Mouse (Mus musculus) cerebellum, adult 2 months (tissue): ENCODE measurements at regions not wholly inside any gene's neighbourhood (a gene's known extent, or its start where the extent isn't known, plus 50 kb on each side); places are given as distances from the start of the nearest gene placed in this dataset.

Source experiments
- CTCF ChIP-seq: fragments of 200-500 bp; IDR thresholded peaks from 2 replicates; pipeline ENCODE4 v1.5.1; 2011; ENCODE audit warnings: low read depth, mild to moderate bottlenecking, control low read depth, low read length, moderate library complexity, borderline replicate concordance; ENCODE audit not compliant: insufficient read depth
- POLR2A ChIP-seq: fragments of 200-500 bp; IDR thresholded peaks from 2 replicates; pipeline ENCODE4 v1.6.1; 2011; ENCODE audit warnings: low read length, control low read depth, borderline replicate concordance; ENCODE audit not compliant: insufficient read depth

DNA sequence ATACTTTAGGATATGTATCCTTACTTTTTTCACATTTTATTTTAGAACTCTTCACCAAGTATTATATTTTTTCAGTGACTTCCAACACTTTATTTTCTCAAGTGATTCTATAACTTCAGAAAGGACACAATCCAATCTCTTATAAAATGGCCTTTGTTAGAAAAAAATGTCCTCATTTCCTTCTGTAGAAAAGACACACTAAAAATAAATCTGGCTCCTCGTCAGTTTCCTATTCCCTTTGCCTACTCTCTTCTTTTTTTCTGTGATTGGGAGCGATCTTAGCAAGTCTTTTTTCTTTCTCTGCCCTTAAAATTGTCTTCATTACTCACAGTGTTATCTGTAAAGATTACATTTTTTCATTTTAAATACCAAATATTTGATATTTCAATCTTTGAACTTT lies 824.5 kb downstream of the Car8 start:
- no peak for TF ChIP-seq CTCF
- no peak for TF ChIP-seq POLR2A
